Mouse (Mus musculus): ENCODE data around the gene Camk2b.
"Not testable (repeated sequence)": the region's sequence is repeated elsewhere in the genome, so short reads cannot be mapped to it uniquely, and the experiment has no call there.

Gene Camk2b

GRCm38 (mm10) chr11:6066176-6066575 lies at the start of gene Camk2b:
Gene Camk2b, minus strand, starts transcription at chr11:6066362.
- DNase-seq (ENCODE audit: low read depth, low spot score) = no peak

- DNase-seq (ENCODE audit: low read depth, low spot score) = no peak
Observed at GRCm38 (mm10) chr11:6111734-6112484, 45.7 kb upstream of the Camk2b start.

GRCm38 (mm10) chr11:6109990-6110389 lies 43.8 kb upstream of the Camk2b start:
- DNase-seq (ENCODE audit: low read depth, low spot score) = no peak

GRCm38 (mm10) chr11:6108296-6108695 lies 42.1 kb upstream of the Camk2b start:
- no peak for DNase-seq (ENCODE audit: low read depth, low spot score)

- DNase-seq (ENCODE audit: low read depth, low spot score) = no peak
Observed at GRCm38 (mm10) chr11:6107722-6108121, 41.6 kb upstream of the Camk2b start.

- no peak for DNase-seq (ENCODE audit: low read depth, low spot score)
Observed at GRCm38 (mm10) chr11:6104734-6105133, 38.6 kb upstream of the Camk2b start.

- DNase-seq (ENCODE audit: low read depth, low spot score) = not testable (repeated sequence)
Observed at GRCm38 (mm10) chr11:6096637-6097036, 30.5 kb upstream of the Camk2b start.

- DNase-seq (ENCODE audit: low read depth, low spot score) = no peak
Observed at GRCm38 (mm10) chr11:6086991-6087390, 20.8 kb upstream of the Camk2b start.

- no peak for DNase-seq (ENCODE audit: low read depth, low spot score)
Observed at GRCm38 (mm10) chr11:6078737-6079136, 12.6 kb upstream of the Camk2b start.

GRCm38 (mm10) chr11:6075618-6076066 lies 9.5 kb upstream of the Camk2b start:
- no peak for DNase-seq (ENCODE audit: low read depth, low spot score)

GRCm38 (mm10) chr11:6068181-6068957 lies 2.2 kb upstream of the Camk2b start:
- no peak for DNase-seq (ENCODE audit: low read depth, low spot score)

- DNase-seq (ENCODE audit: low read depth, low spot score) = no peak
Observed at GRCm38 (mm10) chr11:6067160-6067559, 998 bp upstream of the Camk2b start.

- DNase-seq (ENCODE audit: low read depth, low spot score) = no peak
Observed at GRCm38 (mm10) chr11:6065551-6066121, 526 bp downstream of the Camk2b start.

- DNase-seq (ENCODE audit: low read depth, low spot score) = no peak
Observed at GRCm38 (mm10) chr11:6065046-6065521, 1.1 kb downstream of the Camk2b start.

GRCm38 (mm10) chr11:6064215-6065045 lies 1.7 kb downstream of the Camk2b start:
- no peak for DNase-seq (ENCODE audit: low read depth, low spot score)

- DNase-seq (ENCODE audit: low read depth, low spot score) = no peak
Observed at GRCm38 (mm10) chr11:6063501-6064214, 2.5 kb downstream of the Camk2b start.

- DNase-seq (ENCODE audit: low read depth, low spot score) = no peak
Observed at GRCm38 (mm10) chr11:6063065-6063464, 3.1 kb downstream of the Camk2b start.

GRCm38 (mm10) chr11:6062329-6062728 lies 3.8 kb downstream of the Camk2b start:
- DNase-seq (ENCODE audit: low read depth, low spot score) = no peak

GRCm38 (mm10) chr11:6061891-6062290 lies 4.3 kb downstream of the Camk2b start:
- DNase-seq (ENCODE audit: low read depth, low spot score) = no peak

GRCm38 (mm10) chr11:6059162-6059561 lies 7.0 kb downstream of the Camk2b start:
- DNase-seq (ENCODE audit: low read depth, low spot score) = no peak

- DNase-seq (ENCODE audit: low read depth, low spot score) = no peak
Observed at GRCm38 (mm10) chr11:6053386-6053785, 12.8 kb downstream of the Camk2b start.
